Mouse (Mus musculus) thymus, adult 2 months (tissue): ENCODE measurements around the gene Slc35b1.

Source experiments
- CTCF ChIP-seq: fragments of 200-500 bp; IDR thresholded peaks from 2 replicates; pipeline ENCODE4 v1.5.1; 2012; ENCODE audit warnings: mild to moderate bottlenecking, control low read depth, low read length, moderate library complexity, borderline replicate concordance; ENCODE audit not compliant: control insufficient read depth, poor library complexity, insufficient read depth; ENCODE audit errors: extremely low read depth
- POLR2A ChIP-seq: fragments of 200-500 bp; IDR thresholded peaks from 2 replicates; pipeline ENCODE4 v1.6.1; 2012; ENCODE audit warnings: mild to moderate bottlenecking, low read length, control low read depth, moderate library complexity; ENCODE audit not compliant: control insufficient read depth, poor library complexity, insufficient read depth; ENCODE audit errors: extremely low read depth

GRCm38 (mm10) chr11:95343180-95343579 is 41.3 kb upstream of the Slc35b1 start:
- TF ChIP-seq POLR2A (no peak), CTCF (no peak)
